Mouse (Mus musculus) stomach, embryonic 16.5 days (tissue): Measurements from ENCODE around the gene Krt9. TPM values are rescaled to one million over a fixed set of nuclear protein-coding genes. Genes with fewer than 3 reads are reported as not detected.

Source experiments
- ATAC-seq: fragments of 200-750 bp; cut with Nextera tagmentation; 2 replicates; pipeline ENCODE4 v1.8.0; 2017; ENCODE audit warnings: moderate number of reproducible peaks, moderate TSS enrichment; ENCODE audit not compliant: insufficient read depth, low FRiP score
- H3K27ac ChIP-seq: fragments of 300-500 bp; sonication (generic); 2 replicates; pipeline ENCODE4 v1.5.1; 2014; ENCODE audit warnings: low read length
- H3K27me3 ChIP-seq: fragments of 300-500 bp; sonication (generic); 2 replicates; pipeline ENCODE4 v1.6.1; 2014; ENCODE audit warnings: low read length, control low read depth, mixed read lengths; ENCODE audit not compliant: control insufficient read depth, insufficient read depth
- H3K36me3 ChIP-seq: fragments of 300-500 bp; sonication (generic); 2 replicates; pipeline ENCODE4 v1.6.1; 2014; ENCODE audit warnings: low read length; ENCODE audit not compliant: control insufficient read depth, insufficient read depth
- H3K4me1 ChIP-seq: fragments of 300-500 bp; sonication (generic); 2 replicates; pipeline ENCODE4 v1.6.1; 2014; ENCODE audit warnings: low read length, control low read depth, mixed read lengths; ENCODE audit not compliant: control insufficient read depth, insufficient read depth
- H3K4me2 ChIP-seq: fragments of 300-500 bp; sonication (generic); 2 replicates; pipeline ENCODE4 v1.6.1; 2014; ENCODE audit warnings: low read depth, low read length, mixed read lengths
- H3K4me3 ChIP-seq: fragments of 300-500 bp; sonication (generic); replicated peaks from 2 replicates; pipeline ENCODE4 v1.5.1; 2014; ENCODE audit warnings: mild to moderate bottlenecking, low read length
- H3K9ac ChIP-seq: fragments of 300-500 bp; sonication (generic); 2 replicates; pipeline ENCODE4 v1.6.1; 2014; ENCODE audit warnings: low read length
- H3K9me3 ChIP-seq: fragments of 300-500 bp; sonication (generic); replicated peaks from 2 replicates; pipeline ENCODE4 v1.6.1; 2016; ENCODE audit warnings: low read length, control low read depth; ENCODE audit not compliant: control insufficient read depth
- WGBS: fragments of 180-500 bp; shearing (Covaris S2); extraction: QIAGEN DNeasy Blood & Tissue Kit; methylation state at CpG from one replicate; pipeline ENCODE4 v1.1.7; 2014; 5-methylcytosine and 5-hydroxymethylcytosine counted together
- polyA plus RNA-seq: library from polyadenylated mRNA; unstranded; fragments of >200 nt; fragmentation: Nextera tagmentation; extraction: Ambion mirVana; gene quantifications from 2 replicates; pipeline ENCODE4 v1.2.1, GENCODE M21; 2015

Krt9 gene
- polyA plus RNA-seq, 1 experiment from 2014 or later: not detected

DNA sequence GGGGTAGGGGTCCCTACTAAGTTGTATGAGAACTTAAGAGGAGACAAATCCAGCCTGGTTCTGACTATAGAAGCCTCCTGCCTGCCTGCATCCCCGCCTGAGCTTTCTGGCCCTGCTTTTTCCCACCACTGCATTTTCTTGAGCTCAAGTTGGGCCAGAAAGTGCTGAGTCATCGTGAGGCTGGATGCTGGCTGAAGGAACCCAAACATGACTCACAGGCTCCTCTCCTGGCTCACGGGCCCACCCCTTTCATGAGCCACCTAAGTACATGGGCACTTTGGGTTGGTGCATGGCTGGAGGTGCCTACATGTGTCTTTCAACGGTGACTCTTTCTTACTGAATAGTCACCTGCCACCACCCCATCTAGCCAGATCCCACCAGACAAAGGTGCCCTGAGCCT, 5.6 kb upstream of the Krt9 start:
- ATAC-seq: no peak
- Histone ChIP-seq H3K27ac (no peak overlapping the region), H3K4me3 (no peak overlapping the region), H3K36me3 (no peaks in the 10 kb centered on the region), H3K27me3 (no peaks in the 10 kb centered on the region; the same call in 1 of the 2 replicates), H3K4me2 (no peak overlapping the region), H3K4me1 (no peaks in the 10 kb centered on the region), H3K9me3 (no peaks in the 10 kb centered on the region), H3K9ac (no peak overlapping the region)
- 69% methylated on average over 4 of the region's 4 CpGs for WGBS

GRCm38 (mm10) chr11:100191820-100192219, 1.2 kb downstream of the Krt9 start:
- no peak for ATAC-seq
- Histone ChIP-seq H3K9ac (no peak overlapping the region), H3K4me1 (no peaks in the 10 kb centered on the region), H3K9me3 (no peaks in the 10 kb centered on the region), H3K4me3 (no peak overlapping the region), H3K4me2 (no peak overlapping the region), H3K36me3 (no peaks in the 10 kb centered on the region), H3K27ac (no peak overlapping the region), H3K27me3 (no peaks in the 10 kb centered on the region)
- 93% methylated on average over 3 of the region's 3 CpGs for WGBS

- Histone ChIP-seq H3K4me1 (no peaks in the 10 kb centered on the region), H3K4me2 (no peak overlapping the region), H3K36me3 (no peaks in the 10 kb centered on the region), H3K27me3 (no peaks in the 10 kb centered on the region), H3K27ac (no peak overlapping the region), H3K9me3 (no peaks in the 10 kb centered on the region), H3K4me3 (no peak overlapping the region), H3K9ac (no peak overlapping the region)
- WGBS: 82% methylated on average over 8 of the region's 8 CpGs
- ATAC-seq: no peak
Observed at GRCm38 (mm10) chr11:100186736-100187135, 6.3 kb downstream of the Krt9 start.

DNA sequence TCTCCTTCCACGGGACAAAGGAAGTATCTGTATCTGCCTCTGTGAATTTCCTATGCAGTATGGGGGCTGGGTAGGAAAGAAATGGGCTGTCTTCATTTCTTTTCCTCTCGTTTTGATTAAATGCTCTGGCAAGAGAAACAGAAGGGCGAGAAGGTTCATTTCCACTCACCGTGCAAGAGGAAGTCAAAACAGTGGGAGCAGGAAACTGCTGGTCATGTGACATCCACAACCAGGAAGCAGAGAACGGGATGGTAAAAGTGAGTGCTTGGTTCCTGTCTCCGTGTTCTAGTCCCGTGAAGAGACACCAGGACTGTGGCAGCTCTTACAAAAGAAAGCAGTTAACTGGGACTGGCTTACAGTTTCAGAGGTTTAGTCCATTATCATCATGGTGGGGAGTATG, 11.3 kb downstream of the Krt9 start:
- Histone ChIP-seq H3K9me3 (no peaks in the 10 kb centered on the region), H3K4me1 (no peaks in the 10 kb centered on the region)

DNA sequence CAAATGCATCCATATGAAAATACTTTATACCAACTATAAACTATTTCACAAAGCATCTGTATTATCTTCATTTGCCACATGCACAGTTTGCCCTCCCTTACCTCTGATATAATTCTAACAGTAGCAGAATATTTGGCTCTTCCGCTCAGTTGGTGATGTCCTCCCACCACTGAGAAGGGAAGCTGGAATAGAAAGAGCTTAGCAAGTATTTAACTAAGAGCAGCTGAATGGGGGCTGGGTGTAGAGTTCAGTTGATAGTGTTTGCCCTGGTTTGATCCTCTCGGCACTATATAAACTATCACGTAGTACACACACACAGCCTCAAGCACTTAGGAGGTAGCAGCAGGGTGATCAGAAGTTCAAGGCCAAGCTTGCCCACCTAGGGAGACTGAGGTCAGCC, 13.8 kb downstream of the Krt9 start:
- no peaks in the 10 kb centered on the region for H3K27me3 ChIP-seq
- H3K9ac ChIP-seq: no peak overlapping the region
- H3K4me2 ChIP-seq: no peak overlapping the region
- H3K4me3 ChIP-seq: no peak overlapping the region
- 31% methylated on average over 3 of the region's 3 CpGs for WGBS
- no peak overlapping the region for H3K27ac ChIP-seq
- no peak for ATAC-seq
- H3K36me3 ChIP-seq: no peaks in the 10 kb centered on the region
- H3K4me1 ChIP-seq: no peaks in the 10 kb centered on the region
- no peaks in the 10 kb centered on the region for H3K9me3 ChIP-seq

More for the DNA sequence above, 11.3 kb downstream of the Krt9 start:
- H3K27ac ChIP-seq: no peak overlapping the region
- WGBS: 66% methylated on average over 7 of the region's 7 CpGs
- no peaks in the 10 kb centered on the region for H3K36me3 ChIP-seq
- no peak overlapping the region for H3K9ac ChIP-seq
- H3K4me2 ChIP-seq: no peak overlapping the region
- H3K27me3 ChIP-seq: no peaks in the 10 kb centered on the region
- H3K4me3 ChIP-seq: no peak overlapping the region
- ATAC-seq: no peak

DNA sequence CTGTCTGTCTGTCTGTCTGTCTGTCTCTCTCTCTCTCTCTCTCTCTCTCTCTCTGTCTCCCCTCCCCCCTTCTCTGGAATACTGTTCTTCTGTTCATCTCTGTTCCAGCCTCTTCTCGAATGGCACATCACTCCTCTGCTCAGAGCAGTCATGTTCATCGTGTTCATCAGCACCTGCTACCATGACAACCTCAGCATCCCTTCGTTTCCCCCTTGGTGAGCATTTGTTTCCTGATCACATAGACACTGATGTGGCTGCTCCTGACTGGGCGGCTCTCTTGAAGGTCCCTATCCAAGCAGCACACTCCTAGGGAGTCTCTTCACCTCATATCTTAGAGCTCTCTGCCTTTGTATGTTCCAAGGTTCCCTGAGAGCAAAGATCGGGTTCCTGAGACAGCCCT, 14.7 kb downstream of the Krt9 start:
- Histone ChIP-seq H3K27me3 (no peaks in the 10 kb centered on the region), H3K4me3 (no peak overlapping the region), H3K27ac (no peak overlapping the region), H3K9me3 (no peaks in the 10 kb centered on the region), H3K4me2 (no peak overlapping the region), H3K9ac (no peak overlapping the region), H3K4me1 (no peaks in the 10 kb centered on the region), H3K36me3 (no peaks in the 10 kb centered on the region)
- 76% methylated on average over 5 of the region's 5 CpGs for WGBS
- ATAC-seq: no peak

GRCm38 (mm10) chr11:100176791-100177190, 16.3 kb downstream of the Krt9 start:
- H3K4me2 ChIP-seq: no peak overlapping the region
- no peak overlapping the region for H3K27ac ChIP-seq
- WGBS: 50% methylated on average over 9 of the region's 9 CpGs
- H3K4me1 ChIP-seq: no peaks in the 10 kb centered on the region
- no peaks in the 10 kb centered on the region for H3K36me3 ChIP-seq
- H3K4me3 ChIP-seq: no peak overlapping the region
- ATAC-seq: no peak
- H3K9ac ChIP-seq: no peak overlapping the region
- H3K27me3 ChIP-seq: no peaks in the 10 kb centered on the region
- no peaks in the 10 kb centered on the region for H3K9me3 ChIP-seq

DNA sequence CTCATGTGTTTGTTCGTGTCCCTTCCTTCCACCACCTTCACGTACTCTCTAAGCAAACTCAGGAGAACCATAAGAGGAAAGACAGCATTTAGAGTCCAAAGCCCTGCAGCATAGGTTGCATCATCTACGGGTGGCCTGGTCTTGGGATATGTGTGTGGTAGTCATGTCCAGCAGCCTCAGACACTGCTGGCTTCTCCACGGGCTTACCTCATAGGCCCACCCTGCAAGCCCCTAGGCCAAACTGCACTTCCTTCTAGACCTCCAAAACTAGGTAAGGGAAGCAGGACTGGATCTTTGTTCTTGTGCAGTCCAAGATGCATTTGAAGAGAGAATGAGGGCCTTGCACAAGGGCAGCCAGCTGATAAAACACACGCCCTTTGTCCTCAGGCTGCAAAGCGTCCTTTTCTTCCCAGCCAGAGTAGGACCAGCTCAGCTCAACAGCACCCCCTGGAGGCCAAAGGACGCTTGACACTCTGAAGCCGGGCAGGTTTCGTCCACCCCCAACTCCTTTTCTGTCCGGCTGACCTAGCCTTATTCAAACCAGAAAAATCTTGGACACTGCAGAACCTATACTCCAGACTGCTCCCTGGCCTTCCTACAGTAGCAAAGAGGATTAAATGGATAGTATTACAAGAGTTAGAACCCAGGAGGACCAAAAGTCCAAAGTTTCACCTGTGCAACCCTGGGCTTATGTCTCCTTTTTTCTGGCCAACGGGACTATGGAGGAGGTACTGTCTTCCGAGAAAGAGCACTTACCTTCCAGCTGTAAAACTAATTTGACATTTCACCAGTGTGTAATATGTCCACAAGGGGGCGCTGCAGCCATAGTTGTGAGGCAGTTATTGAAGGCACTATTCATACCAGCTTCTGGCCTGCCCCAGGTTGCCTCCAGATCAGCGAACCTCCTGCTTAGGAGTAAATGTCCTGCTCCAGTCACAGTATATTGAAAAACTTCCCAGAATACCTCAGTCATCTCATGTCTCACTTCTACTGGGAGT, 24.0 kb downstream of the Krt9 start:
- Histone ChIP-seq H3K27me3 (no peaks in the 10 kb centered on the region), H3K9me3 (no peaks in the 10 kb centered on the region), H3K4me3 (peak overlapping the region; percentile 5; the same call in 1 of the 2 replicates), H3K9ac (peak overlapping the region; percentile 47; the same call in 1 of the 2 replicates), H3K27ac (peak overlapping the region; percentile 91), H3K36me3 (no peaks in the 10 kb centered on the region), H3K4me2 (peak overlapping the region; percentile 37; the same call in 1 of the 2 replicates), H3K4me1 (peaks cover 16% of the 10 kb centered on the region)
- peak; percentile 34; the same call in 1 of the 2 replicates for ATAC-seq
- 27% methylated on average over 14 of the region's 14 CpGs for WGBS

DNA sequence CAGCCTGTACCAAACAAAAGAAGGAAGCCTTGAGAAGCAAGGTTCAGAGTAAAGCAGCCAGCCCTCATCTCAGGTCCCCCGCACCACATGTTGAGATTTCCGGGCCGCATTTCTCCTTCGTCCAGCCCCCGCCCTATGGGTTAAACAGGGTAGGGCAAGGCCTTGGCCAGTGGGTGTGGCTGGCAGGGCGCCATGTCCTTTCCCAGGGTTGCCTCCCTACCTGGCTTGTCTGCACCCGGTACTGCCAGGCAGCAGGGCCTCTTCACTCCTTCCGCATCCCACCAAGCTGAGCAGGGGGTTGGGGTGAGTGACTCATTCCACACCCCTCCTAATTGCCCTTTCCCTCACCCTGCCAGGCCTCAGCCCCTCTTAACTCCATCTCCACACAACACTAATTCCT, 25.0 kb downstream of the Krt9 start:
- Histone ChIP-seq H3K9me3 (no peaks in the 10 kb centered on the region), H3K4me2 (peak overlapping the region; percentile 37; the same call in 1 of the 2 replicates), H3K27ac (peak overlapping the region; percentile 91), H3K4me1 (peaks cover 16% of the 10 kb centered on the region), H3K9ac (peak overlapping the region; percentile 47), H3K4me3 (peak overlapping the region; percentile 5; the same call in 1 of the 2 replicates), H3K36me3 (no peaks in the 10 kb centered on the region), H3K27me3 (no peaks in the 10 kb centered on the region)
- WGBS: 35% methylated on average over 8 of the region's 8 CpGs
- ATAC-seq: peak; percentile 85
